Mouse (Mus musculus): ENCODE data around the gene Gm11397.
"Not testable (repeated sequence)": the region's sequence is repeated elsewhere in the genome, so short reads cannot be mapped to it uniquely, and the experiment has no call there.

The Gm11397 gene

GRCm38 (mm10) chr13:33395461-33395860 lies at the start of gene Gm11397:
Gm11397 (plus strand) TSS chr13:33395761.
- not testable (repeated sequence) for DNase-seq

DNA sequence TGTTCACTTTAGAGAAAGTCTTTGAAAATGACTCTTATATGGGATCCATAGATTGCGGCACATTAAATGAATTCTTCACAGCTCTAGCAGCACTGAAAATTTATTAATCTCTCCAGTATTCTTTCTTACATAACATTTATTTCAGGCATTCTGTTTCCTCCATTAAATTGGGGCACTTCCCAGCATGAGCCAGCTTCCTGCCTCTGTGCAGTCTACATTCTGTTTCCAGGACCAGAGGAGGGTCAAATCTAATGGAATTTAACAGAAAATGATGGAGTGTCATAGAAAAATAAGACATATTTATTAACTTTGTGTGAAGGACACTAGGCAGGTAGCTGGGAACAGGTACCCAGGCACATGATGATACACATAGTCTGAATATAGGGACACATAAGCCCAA lies 38.9 kb upstream of the Gm11397 start:
- DNase-seq: not testable (repeated sequence)

- DNase-seq: not testable (repeated sequence)
These were observed 37.2 kb downstream of the Gm11397 start for GRCm38 (mm10) chr13:33432714-33433113.
